Mouse (Mus musculus) embryonic fibroblast, embryonic 13.5 days (primary cell): Measurements from ENCODE around the gene Gpd1. TPM values are rescaled to one million over a fixed set of nuclear protein-coding genes. Genes with fewer than 3 reads are reported as not detected.

Experiments used
- H3K27ac ChIP-seq: 2 replicates; pipeline ENCODE4 v1.5.1; 2012; ENCODE audit warnings: low read length, control low read depth, inconsistent platforms; ENCODE audit not compliant: insufficient read depth
- H3K4me1 ChIP-seq: 2 replicates; pipeline ENCODE4 v1.6.1; 2011; ENCODE audit warnings: low read length; ENCODE audit not compliant: control insufficient read depth, insufficient read depth
- H3K4me3 ChIP-seq: 2 replicates; pipeline ENCODE4 v1.5.1; 2011; ENCODE audit warnings: mild to moderate bottlenecking, control low read depth, low read length; ENCODE audit not compliant: insufficient read depth
- CTCF ChIP-seq: IDR thresholded peaks from 2 replicates; pipeline ENCODE4 v1.5.1; 2011; ENCODE audit warnings: mild to moderate bottlenecking, control low read depth, low read length, moderate library complexity, borderline replicate concordance; ENCODE audit not compliant: insufficient read depth
- POLR2A ChIP-seq: IDR thresholded peaks from 2 replicates; pipeline ENCODE4 v1.6.1; 2011; ENCODE audit warnings: low read depth, mild to moderate bottlenecking, control low read depth, low read length, moderate library complexity
- polyA plus RNA-seq: library from polyadenylated mRNA; stranded (reverse); fragments of >200 nt; gene quantifications from 2 replicates; pipeline ENCODE4 v1.2.4, GENCODE M21; 2011; ENCODE audit warnings: low read depth; ENCODE audit not compliant: missing spikeins, insufficient read length

Gpd1 gene
- polyA plus RNA-seq, 1 experiment: 0.54 TPM

DNA sequence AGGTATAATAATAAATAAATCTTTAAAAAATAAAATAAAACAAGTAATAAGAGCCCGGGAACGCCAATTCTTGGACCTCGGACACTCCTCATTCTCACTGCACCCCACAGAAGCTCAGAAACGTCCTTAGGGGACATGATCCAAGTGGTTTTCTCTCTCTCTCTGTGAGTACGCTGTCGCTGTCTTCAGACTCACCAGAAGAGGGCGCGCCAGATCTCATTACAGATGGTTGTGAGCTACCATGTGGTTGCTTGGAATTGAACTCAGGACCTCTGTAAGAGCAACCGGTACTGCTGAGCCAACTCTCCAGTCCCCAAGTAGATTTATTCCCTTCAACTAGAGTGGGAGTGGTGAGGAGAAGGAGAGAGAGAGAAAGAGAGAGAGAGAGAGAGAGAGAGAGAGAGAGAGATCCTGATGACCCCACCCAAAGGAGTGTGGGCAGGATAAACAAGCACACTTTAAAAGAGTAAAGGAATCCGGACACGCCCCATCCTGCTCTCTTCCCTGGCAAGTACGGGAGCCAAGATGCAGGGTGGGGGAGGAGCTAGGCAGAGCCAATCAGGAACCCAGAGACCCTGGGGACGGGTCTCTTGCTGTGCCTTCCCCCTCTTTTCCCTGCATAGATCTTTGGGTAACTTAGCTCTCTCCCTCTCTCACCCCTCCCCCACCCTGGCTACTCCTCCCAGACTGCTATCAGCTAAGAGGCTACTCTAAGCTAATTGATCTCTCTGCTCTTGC lies 39.1 kb upstream of the Gpd1 start:
- Histone ChIP-seq H3K27ac (no peak overlapping the region), H3K4me1 (no peaks in the 10 kb centered on the region), H3K4me3 (no peak overlapping the region)
- no peak for TF ChIP-seq CTCF
- TF ChIP-seq POLR2A: no peak

DNA sequence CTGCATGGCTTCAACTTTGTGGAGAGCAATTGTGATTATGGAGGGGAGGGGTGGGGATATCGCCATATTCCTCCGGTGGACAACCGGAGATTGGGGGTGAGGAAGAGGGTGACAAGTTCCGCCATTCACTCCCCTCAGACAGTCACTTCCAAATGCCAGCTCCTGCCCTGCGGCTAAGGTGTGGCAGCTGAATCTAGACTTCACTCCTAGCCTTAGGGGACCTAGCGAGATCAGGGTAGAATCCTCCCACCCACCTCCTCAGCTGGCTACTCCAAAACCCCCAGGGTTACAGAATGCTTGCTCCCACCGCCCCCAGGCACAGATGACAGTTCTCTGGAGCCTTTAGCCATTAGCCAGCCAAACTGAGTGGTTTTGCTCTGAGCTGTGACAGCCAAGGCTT lies 38.3 kb upstream of the Gpd1 start:
- no peak overlapping the region for H3K4me3 ChIP-seq
- H3K27ac ChIP-seq: no peak overlapping the region

DNA sequence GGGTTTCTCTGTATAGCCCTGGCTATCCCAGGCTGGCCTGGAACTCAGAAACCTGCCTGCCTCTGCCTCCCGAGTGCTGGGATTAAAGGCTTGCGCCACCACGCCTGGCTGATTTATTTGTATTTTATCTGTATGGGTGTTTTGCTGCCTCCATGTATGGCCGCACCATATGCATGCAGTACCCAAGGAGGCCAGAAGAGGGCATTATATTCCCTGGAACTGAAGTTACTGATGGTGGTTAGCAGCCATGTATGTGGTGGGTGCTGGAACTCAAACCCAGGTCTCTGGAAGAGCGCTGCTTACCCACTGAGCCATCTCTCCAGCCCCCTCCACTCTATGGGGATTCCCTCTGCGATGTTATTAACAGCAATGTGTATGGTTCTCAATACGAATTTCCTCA lies 34.4 kb upstream of the Gpd1 start:
- H3K4me3 ChIP-seq: no peak overlapping the region
- no peak for TF ChIP-seq POLR2A
- no peak for TF ChIP-seq CTCF
- no peak overlapping the region for H3K27ac ChIP-seq
- H3K4me1 ChIP-seq: no peaks in the 10 kb centered on the region

More for the DNA sequence above, 38.3 kb upstream of the Gpd1 start:
- TF ChIP-seq CTCF: no peak
- TF ChIP-seq POLR2A: no peak
- no peaks in the 10 kb centered on the region for H3K4me1 ChIP-seq

DNA sequence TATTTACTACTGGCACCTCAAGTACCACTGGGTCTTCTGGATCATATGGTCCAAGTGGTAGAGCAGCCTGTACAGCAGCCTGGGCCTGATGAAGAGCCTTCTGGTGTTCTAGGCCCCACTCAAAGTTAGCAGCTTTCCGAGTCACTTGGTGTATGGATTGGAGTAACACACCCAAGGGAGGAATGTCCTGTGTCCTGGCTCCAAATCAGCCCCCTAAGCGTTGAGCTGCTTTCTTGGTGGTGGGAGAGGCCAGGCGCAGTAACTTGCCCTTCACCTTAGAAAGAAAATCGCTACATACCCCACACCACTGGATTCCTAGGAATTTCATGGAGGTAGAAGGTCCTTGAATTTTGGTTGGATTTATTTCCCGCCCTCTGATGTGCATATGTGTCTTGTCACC lies 33.2 kb upstream of the Gpd1 start:
- no peak for TF ChIP-seq CTCF
- TF ChIP-seq POLR2A: no peak
- Histone ChIP-seq H3K27ac (no peak overlapping the region), H3K4me3 (no peak overlapping the region), H3K4me1 (no peaks in the 10 kb centered on the region)

DNA sequence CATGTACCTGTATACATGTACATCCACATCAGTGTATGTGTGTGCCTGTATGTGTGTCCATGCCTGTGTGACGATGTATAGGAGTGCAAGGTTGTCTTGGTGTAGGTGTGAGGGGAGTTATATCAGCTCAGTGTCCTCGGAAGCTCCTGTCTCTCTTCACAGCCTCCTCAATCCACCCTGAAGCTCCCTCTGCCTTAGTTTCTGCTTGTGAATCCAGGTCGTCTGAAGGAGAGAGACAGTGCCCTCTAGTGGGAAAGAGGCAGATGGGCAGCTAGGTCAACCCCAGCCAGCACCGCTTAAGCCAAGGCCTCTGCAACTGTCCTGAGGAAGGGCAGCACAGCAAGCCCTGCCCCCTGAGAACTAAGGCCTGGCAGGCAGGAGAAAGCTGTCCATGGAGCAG lies 28.6 kb upstream of the Gpd1 start:
- no peaks in the 10 kb centered on the region for H3K4me1 ChIP-seq
- TF ChIP-seq CTCF (peak; percentile 91), POLR2A (no peak)
- H3K27ac ChIP-seq: no peak overlapping the region
- H3K4me3 ChIP-seq: no peak overlapping the region

DNA sequence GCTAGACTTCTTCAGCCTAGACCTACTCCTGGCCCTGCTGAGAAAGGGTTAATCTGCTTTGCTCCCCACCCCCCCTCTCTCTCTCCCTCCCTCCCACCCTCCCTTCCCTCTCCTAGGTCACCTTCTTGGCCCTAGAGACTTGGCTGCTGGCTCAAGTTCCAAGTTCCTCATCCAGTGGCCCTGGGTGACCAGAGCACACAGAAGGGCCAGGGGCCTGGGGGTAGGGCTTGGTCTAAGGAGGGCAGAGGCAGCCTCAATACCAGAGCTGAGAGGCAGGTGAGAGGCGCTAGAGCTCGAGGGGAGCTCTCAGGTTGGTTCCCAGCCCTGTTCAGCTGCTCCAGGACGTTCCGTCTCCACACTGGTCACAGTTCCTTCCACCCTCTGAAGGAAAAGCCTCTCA lies 26.4 kb upstream of the Gpd1 start:
- Histone ChIP-seq H3K27ac (no peak overlapping the region), H3K4me1 (no peaks in the 10 kb centered on the region), H3K4me3 (no peak overlapping the region)
- TF ChIP-seq CTCF (no peak), POLR2A (no peak)

DNA sequence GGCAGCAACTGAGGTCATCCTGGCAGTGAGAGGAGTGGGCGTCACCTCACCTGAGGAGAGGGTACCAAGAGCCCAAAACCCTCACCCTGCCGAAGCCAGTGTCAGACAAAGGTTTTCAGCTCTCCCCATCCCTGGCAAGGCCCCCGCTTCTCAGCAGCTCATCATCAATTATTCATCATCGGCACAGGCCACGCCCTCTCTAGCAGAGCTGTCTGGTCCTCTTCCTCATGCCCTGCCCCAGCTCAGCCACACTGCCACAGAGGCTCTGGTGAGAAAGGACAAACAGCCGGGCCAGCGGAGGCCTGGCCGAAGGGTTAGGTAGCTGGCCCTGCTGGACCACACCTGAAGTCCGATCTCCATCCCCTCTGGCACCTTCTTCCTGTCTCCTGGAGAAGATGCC lies 25.3 kb upstream of the Gpd1 start:
- Histone ChIP-seq H3K4me1 (no peaks in the 10 kb centered on the region), H3K27ac (no peak overlapping the region), H3K4me3 (no peak overlapping the region)
- TF ChIP-seq CTCF (no peak), POLR2A (no peak)

DNA sequence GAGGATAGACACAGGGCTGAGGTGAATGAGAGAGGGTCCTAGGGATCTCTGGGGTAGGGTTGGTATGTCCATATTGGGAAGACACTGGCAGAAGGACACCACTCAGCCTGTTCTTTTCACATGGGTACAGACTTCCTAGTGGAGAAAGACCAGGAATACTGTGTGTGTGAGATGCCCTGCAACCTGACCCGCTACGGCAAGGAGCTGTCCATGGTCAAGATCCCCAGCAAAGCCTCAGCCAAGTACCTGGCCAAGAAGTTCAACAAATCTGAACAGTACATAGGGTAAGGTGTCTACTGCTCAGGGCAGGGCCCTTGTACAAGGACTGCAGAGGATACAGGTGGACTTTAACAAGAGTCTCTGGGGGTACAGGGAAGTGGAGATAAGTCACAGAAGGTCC lies 20.0 kb upstream of the Gpd1 start:
- Histone ChIP-seq H3K4me1 (0 out of 2 replicates have a peak, but pooled peaks cover 5% of the 10 kb centered on the region), H3K27ac (no peak overlapping the region), H3K4me3 (no peak overlapping the region)
- no peak for TF ChIP-seq POLR2A
- TF ChIP-seq CTCF: no peak

DNA sequence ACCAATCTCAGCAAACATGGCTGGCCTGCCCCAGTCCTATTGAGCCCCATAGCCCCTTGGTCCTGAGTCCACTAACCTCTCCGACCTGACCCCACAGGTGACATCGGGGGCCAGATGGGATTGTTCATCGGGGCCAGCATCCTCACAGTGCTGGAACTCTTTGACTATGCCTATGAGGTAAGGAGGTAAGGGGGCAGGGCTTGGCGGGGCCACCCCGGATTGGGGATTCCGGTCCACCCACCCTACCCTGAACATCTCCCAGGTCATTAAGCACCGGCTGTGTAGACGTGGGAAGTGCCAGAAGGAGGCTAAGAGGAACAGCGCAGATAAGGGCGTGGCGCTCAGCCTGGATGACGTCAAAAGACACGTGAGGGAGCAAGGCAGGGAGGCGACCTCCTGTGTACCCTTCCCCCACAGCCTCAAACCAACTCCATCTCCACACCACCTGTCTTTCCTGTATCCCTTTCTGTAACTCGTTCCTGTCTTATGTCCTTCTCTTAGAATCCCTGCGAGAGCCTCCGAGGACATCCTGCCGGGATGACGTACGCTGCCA lies 18.7 kb upstream of the Gpd1 start:
- Histone ChIP-seq H3K27ac (no peak overlapping the region), H3K4me1 (0 out of 2 replicates have a peak, but pooled peaks cover 9% of the 10 kb centered on the region), H3K4me3 (no peak overlapping the region)
- TF ChIP-seq CTCF (no peak), POLR2A (no peak)

DNA sequence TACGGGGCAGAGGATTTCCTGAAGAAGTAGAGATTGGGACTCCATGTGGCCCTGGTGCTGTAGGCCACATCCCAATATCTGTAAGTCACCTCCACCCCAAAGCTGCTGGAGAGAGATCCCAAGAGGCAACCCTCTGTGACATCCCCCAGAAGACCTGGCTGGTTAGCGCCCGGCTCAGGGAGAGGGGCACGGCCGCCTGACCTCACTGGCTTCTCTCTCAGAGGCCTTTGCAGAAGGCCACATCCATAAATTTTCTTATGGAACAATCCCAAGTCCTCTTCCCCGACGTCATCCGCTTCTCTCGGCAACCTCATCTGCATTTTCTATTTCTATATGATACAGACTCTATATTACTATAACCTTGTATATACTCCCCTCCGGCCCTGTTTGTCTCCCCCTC lies 17.6 kb upstream of the Gpd1 start:
- TF ChIP-seq CTCF (no peak), POLR2A (no peak)
- no peak overlapping the region for H3K27ac ChIP-seq
- H3K4me3 ChIP-seq: no peak overlapping the region

More for the DNA sequence above, 17.6 kb upstream of the Gpd1 start:
- 0 out of 2 replicates have a peak, but pooled peaks cover 9% of the 10 kb centered on the region for H3K4me1 ChIP-seq
